Mouse (Mus musculus) G1E (cell line): ENCODE measurements at regions not wholly inside any gene's neighbourhood (a gene's known extent, or its start where the extent isn't known, plus 50 kb on each side); places are given as distances from the start of the nearest gene placed in this dataset.

Experiments used
- CTCF ChIP-seq: IDR thresholded peaks from 2 replicates; pipeline ENCODE4 v1.5.1; 2012; ENCODE audit warnings: low read depth, low read length, inconsistent platforms, mixed read lengths
- POLR2AphosphoS5 ChIP-seq: IDR thresholded peaks from 2 replicates; pipeline ENCODE4 v1.6.1; 2012; ENCODE audit warnings: low read depth, low read length, inconsistent platforms; ENCODE audit not compliant: insufficient replicate concordance
- TAL1 ChIP-seq: conservative IDR thresholded peaks from 2 replicates; pipeline ENCODE4 v1.6.1; 2012; ENCODE audit warnings: low read depth, low read length, inconsistent platforms, mixed read lengths

- TF ChIP-seq CTCF (no peak), TAL1 (no peak), POLR2AphosphoS5 (no peak)
These were observed 575.6 kb upstream of the Zeb2 start for GRCm38 (mm10) chr2:45692819-45693218.
